Mouse (Mus musculus) liver, embryonic 16.5 days (tissue): ENCODE measurements around the gene Thoc3. TPM values are rescaled to one million over a fixed set of nuclear protein-coding genes. Genes with fewer than 3 reads are reported as not detected.

Experiments
- ATAC-seq: fragments of 200-750 bp; cut with Nextera tagmentation; 2 replicates; pipeline ENCODE4 v1.8.0; 2017; ENCODE audit warnings: low read depth, mild to moderate bottlenecking, moderate number of reproducible peaks, moderate library complexity
- H3K27ac ChIP-seq: fragments of 300-500 bp; sonication (generic); 2 replicates; pipeline ENCODE4 v1.5.1; 2014; ENCODE audit warnings: mild to moderate bottlenecking, low read length
- H3K27me3 ChIP-seq: fragments of 300-500 bp; sonication (generic); 2 replicates; pipeline ENCODE4 v1.6.1; 2014; ENCODE audit warnings: low read depth, low read length, mixed read lengths; ENCODE audit not compliant: control insufficient read depth, insufficient read depth
- H3K36me3 ChIP-seq: fragments of 300-500 bp; sonication (generic); 2 replicates; pipeline ENCODE4 v1.6.1; 2014; ENCODE audit warnings: mild to moderate bottlenecking; ENCODE audit not compliant: control insufficient read depth, insufficient read depth
- H3K4me1 ChIP-seq: fragments of 300-500 bp; sonication (generic); 2 replicates; pipeline ENCODE4 v1.6.1; 2014; ENCODE audit warnings: low read depth, low read length, mixed read lengths; ENCODE audit not compliant: control insufficient read depth
- H3K4me2 ChIP-seq: fragments of 300-500 bp; sonication (generic); 2 replicates; pipeline ENCODE4 v1.6.1; 2014; ENCODE audit warnings: low read depth, low read length, mixed read lengths
- H3K4me3 ChIP-seq: fragments of 300-500 bp; sonication (generic); 2 replicates; pipeline ENCODE4 v1.5.1; 2014; ENCODE audit warnings: low read depth, mild to moderate bottlenecking, low read length
- H3K9ac ChIP-seq: fragments of 300-500 bp; sonication (generic); 2 replicates; pipeline ENCODE4 v1.6.1; 2014; ENCODE audit warnings: low read depth, low read length
- H3K9me3 ChIP-seq: fragments of 300-500 bp; sonication (generic); replicated peaks from 2 replicates; pipeline ENCODE4 v1.6.1; 2016; ENCODE audit warnings: low read length; ENCODE audit not compliant: control insufficient read depth
- WGBS: fragments of 180-500 bp; shearing (Covaris S2); extraction: QIAGEN DNeasy Blood & Tissue Kit; methylation state at CpG from one replicate; pipeline ENCODE4 v1.1.7; 2014; ENCODE audit not compliant: insufficient replicate concordance; 5-methylcytosine and 5-hydroxymethylcytosine counted together
- polyA plus RNA-seq: library from polyadenylated mRNA; unstranded; fragments of >200 nt; fragmentation: Nextera tagmentation; extraction: Ambion mirVana; gene quantifications from 2 replicates; pipeline ENCODE4 v1.2.1, GENCODE M21; 2015

Thoc3 gene
- polyA plus RNA-seq, 1 experiment from 2014 or later, result 33.4 TPM

DNA sequence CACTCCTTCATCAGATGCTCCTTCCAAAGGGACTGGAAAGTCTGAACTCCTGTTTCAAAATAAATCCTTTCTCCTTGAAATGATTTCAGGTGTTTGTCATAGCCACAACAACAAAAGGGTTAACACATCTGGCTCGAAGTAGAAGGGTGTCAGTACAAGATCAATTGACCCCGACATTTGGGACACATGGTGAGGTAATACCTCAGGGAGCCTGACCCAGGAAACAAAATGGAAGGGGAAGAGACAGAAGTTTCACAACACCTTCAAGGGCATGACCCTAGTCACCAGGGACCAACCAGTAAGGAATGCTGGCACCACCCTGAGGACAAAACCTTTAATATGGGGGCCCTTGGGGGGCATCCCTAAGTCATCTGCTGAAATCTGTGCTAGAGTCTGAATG, 38.6 kb downstream of the Thoc3 start:
- ATAC-seq, result no peak
- 26% methylated on average over 2 of the region's 2 CpGs for WGBS
- Histone ChIP-seq H3K4me2 (no peak overlapping the region), H3K36me3 (no peaks in the 10 kb centered on the region), H3K9me3 (no peaks in the 10 kb centered on the region), H3K4me3 (no peak overlapping the region), H3K4me1 (no peaks in the 10 kb centered on the region), H3K27me3 (no peaks in the 10 kb centered on the region), H3K9ac (no peak overlapping the region), H3K27ac (no peak overlapping the region)

DNA sequence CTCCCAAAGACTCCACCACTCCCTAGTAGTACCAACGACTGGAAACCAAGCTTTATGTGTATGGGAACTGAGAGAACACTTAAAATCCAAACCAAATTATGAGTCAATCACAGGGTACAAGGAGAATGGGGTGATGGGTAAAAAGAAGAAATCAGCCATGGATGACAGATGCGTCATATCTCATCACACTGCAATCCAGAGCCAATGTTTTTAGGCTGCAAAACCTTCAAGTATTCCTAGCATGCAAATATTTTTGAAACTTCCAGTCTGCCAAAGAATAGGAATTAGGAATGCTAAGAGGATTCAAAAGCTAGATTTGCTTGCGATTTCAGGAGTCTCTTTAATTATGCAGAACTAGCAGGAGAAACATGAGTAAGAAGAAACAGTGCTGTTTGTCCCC, 39.9 kb downstream of the Thoc3 start:
- no peak overlapping the region for H3K27ac ChIP-seq
- H3K4me1 ChIP-seq, result no peaks in the 10 kb centered on the region; the same call in 1 of the 2 replicates
- no peaks in the 10 kb centered on the region for H3K27me3 ChIP-seq
- WGBS, result 51% methylated on average over 3 of the region's 3 CpGs
- no peaks in the 10 kb centered on the region for H3K9me3 ChIP-seq
- H3K4me3 ChIP-seq, result no peak overlapping the region
- H3K36me3 ChIP-seq, result no peaks in the 10 kb centered on the region
- H3K9ac ChIP-seq, result no peak overlapping the region
- no peak overlapping the region for H3K4me2 ChIP-seq
- ATAC-seq, result no peak

DNA sequence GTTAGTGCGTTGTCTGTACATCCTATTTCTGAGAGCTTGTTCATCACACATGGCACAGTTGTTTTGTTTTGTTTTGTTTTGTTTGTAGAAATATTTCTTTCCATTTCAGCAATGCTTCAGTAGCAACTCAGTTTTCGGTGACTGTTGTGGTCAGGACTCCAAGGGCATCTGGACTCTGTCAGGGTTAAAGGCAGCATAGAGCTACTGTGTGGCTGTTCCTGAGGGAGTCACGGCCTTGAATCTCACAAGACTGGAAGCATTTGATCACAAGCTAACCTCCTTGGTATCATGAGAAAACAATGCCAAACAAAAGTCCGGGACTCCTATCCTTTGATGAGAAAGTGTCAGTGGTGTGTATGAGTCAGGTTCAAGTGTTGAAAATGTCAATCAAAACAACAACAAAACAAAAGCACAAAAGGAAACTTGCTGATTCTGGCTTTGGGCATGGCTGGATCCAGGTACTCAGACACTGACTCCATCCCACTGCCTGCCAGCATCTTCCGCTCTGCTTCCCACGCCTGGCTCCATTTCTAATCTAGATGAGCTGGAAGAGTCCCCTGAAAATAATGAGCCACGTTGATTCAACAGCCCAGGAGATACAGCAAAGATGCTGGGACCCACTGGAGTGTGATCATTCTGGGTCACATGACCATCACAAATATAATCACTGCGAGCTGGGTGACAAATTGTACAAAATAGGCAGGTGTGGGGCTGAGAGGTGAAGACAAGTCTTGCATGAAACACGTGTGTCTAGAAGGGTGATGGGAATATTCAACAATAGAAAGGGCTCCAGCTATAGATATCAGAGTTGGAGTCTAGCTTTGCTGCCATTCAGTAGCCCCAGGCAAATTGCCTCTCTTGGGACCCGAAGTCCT, 41.6 kb downstream of the Thoc3 start:
- no peaks in the 10 kb centered on the region; the same call in 1 of the 2 replicates for H3K4me1 ChIP-seq
- 54% methylated on average over 10 of the region's 10 CpGs for WGBS

DNA sequence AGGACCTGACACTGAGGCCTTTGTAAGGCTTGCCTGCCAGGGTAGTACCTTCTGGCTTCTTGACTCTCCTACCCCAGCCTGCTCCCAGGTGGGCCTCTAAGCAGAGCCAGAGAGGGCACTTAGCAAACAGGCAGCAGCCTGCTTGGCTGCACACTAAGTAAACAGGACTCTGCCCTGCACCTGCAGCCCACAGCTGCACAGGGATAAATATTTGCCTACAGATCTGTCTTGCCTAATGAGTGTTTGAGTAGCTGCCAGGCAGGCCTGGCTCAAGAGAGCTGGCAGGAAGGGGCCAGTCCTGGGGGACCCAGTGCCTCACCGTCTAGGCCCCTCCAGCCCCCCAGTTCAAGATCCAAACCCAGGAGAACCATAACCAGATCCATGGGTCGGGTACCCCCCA, 43.4 kb downstream of the Thoc3 start:
- no peaks in the 10 kb centered on the region for H3K27me3 ChIP-seq
- peak; percentile 94 for ATAC-seq
- H3K36me3 ChIP-seq, result no peaks in the 10 kb centered on the region
- H3K27ac ChIP-seq, result peak overlapping the region; percentile 66
- H3K4me2 ChIP-seq, result no peak overlapping the region
- no peak overlapping the region for H3K9ac ChIP-seq
- H3K9me3 ChIP-seq, result no peaks in the 10 kb centered on the region
- H3K4me3 ChIP-seq, result no peak overlapping the region
- WGBS, result 56% methylated on average over 2 of the region's 2 CpGs
- no peaks in the 10 kb centered on the region; the same call in 1 of the 2 replicates for H3K4me1 ChIP-seq

More for the DNA sequence above, 41.6 kb downstream of the Thoc3 start:
- H3K27ac ChIP-seq, result no peak overlapping the region
- H3K4me2 ChIP-seq, result no peak overlapping the region
- no peak for ATAC-seq
- no peak overlapping the region for H3K9ac ChIP-seq
- H3K9me3 ChIP-seq, result no peaks in the 10 kb centered on the region
- no peaks in the 10 kb centered on the region for H3K27me3 ChIP-seq
- no peaks in the 10 kb centered on the region for H3K36me3 ChIP-seq
- no peak overlapping the region for H3K4me3 ChIP-seq

DNA sequence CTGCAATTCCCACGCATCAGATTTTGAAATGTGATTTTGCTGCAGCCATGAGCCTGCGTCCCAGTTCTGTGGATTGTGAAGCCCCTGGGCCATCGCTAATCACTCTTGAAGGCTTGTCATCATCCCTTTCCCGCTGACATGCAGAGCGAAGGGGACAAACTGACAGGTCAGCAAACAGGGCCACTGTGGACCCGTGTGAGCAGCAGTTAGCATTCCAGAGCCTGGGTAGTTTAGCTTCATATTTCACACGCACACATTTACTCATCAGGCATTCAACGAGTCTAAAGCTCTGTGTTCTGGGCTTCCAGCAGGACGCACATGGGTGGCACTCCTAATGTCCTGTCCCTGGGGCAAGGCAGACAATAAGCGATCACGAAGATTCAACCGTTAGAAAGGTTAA, 48.4 kb downstream of the Thoc3 start:
- WGBS, result 78% methylated on average over 12 of the region's 12 CpGs

DNA sequence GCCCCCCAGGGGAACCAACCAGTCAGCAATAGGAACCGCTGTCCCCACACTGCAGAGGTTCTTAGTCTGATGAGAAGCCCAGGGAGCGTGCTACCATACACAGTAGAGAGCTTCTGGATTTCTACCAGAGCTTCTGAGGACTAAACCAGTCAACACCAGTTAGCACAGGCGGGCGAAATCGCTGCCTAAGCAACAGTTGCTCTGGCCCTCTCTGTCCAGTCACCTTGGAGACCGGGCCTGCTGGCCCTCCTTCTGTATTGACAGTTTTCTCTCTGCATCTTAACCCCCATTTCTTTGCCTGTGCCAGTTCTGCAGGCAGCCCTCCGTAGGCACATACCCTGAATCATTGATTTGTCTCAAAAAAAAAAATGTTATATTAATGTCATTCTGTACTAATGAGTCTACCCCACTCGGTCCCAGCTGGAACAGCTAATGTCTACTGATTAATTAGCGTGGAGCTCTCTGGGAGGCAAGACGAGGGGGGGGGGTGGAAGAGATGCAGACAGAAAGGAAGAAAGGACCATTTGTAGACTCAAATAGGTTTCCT, 49.8 kb downstream of the Thoc3 start:
- Histone ChIP-seq H3K4me1 (no peaks in the 10 kb centered on the region), H3K27me3 (no peaks in the 10 kb centered on the region), H3K36me3 (no peaks in the 10 kb centered on the region), H3K4me2 (no peak overlapping the region), H3K27ac (no peak overlapping the region), H3K9ac (no peak overlapping the region), H3K4me3 (no peak overlapping the region), H3K9me3 (no peaks in the 10 kb centered on the region)
- WGBS, result 62% methylated on average over 10 of the region's 10 CpGs
- no peak for ATAC-seq

More for the DNA sequence above, 48.4 kb downstream of the Thoc3 start:
- H3K4me1 ChIP-seq, result no peaks in the 10 kb centered on the region; the same call in 1 of the 2 replicates
- H3K4me2 ChIP-seq, result no peak overlapping the region
- H3K36me3 ChIP-seq, result no peaks in the 10 kb centered on the region
- H3K4me3 ChIP-seq, result no peak overlapping the region
- no peak overlapping the region for H3K27ac ChIP-seq
- no peaks in the 10 kb centered on the region for H3K27me3 ChIP-seq
- ATAC-seq, result no peak
- no peaks in the 10 kb centered on the region for H3K9me3 ChIP-seq
- no peak overlapping the region for H3K9ac ChIP-seq

DNA sequence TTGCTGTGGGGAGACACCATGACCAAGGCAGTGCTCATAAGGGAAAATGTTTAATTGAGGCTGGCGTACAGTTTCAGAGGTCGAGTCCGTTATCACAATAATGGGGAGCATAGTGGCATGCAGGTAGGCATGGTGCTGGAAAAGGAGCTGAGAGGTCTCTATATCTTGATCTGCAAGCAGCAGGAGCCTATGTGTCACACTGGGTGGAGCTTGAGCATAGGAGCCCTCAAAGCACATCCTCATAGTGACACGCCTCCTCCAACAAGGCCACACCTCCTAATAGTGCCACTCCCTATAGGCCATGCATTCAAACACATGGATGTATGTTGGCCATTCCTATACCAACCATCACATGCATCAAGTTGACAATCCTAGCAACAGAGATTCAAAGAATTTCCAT, 53.6 kb downstream of the Thoc3 start:
- no peak overlapping the region for H3K4me3 ChIP-seq
- 75% methylated on average over 4 of the region's 4 CpGs for WGBS
- H3K27me3 ChIP-seq, result no peaks in the 10 kb centered on the region
- H3K9ac ChIP-seq, result no peak overlapping the region
- H3K4me2 ChIP-seq, result no peak overlapping the region
- H3K4me1 ChIP-seq, result no peaks in the 10 kb centered on the region
- no peaks in the 10 kb centered on the region for H3K36me3 ChIP-seq
- no peak overlapping the region for H3K27ac ChIP-seq
- no peak for ATAC-seq
- H3K9me3 ChIP-seq, result no peaks in the 10 kb centered on the region

DNA sequence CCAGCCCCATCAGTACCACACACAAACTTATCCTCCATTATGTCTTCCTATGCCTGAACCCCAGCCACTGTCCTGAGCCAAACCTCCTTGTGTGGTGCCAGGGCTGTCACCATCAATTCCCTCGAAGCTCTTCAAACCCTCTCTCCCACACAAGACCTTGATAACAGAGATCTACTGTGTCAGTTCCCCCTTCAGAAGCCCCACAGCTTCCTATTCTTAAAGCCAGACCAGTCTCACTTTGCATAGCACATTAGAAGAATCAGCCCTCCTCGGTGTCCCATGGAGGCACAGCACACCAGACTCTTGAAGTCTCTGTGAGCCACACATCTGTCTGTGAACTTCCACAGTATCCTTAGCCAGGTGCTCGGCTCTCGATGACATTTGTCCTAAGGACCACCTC, 55.9 kb downstream of the Thoc3 start:
- Histone ChIP-seq H3K4me2 (no peak overlapping the region), H3K4me3 (no peak overlapping the region), H3K9ac (no peak overlapping the region), H3K36me3 (no peaks in the 10 kb centered on the region), H3K4me1 (no peaks in the 10 kb centered on the region), H3K9me3 (no peaks in the 10 kb centered on the region), H3K27ac (no peak overlapping the region), H3K27me3 (no peaks in the 10 kb centered on the region)
- 44% methylated on average over 4 of the region's 4 CpGs for WGBS
- ATAC-seq, result no peak

DNA sequence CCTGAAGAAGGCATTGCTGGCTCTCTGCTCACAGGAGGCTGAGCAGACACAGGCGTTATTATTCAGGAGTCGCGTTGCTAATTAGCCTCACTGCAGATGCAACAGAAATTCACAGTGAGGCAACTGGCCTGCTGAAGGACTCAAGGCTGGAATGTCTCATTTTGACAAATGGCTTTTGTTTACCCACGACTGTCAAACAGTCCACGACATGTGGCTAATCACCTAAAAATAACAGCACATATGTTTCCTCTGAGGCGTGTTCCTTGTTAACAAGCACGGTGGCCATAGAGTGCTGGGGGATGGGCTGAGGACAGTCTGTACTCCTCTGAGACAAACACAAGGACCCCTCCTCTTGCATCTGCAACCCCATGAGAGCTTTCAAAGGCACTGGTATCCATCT, 56.4 kb downstream of the Thoc3 start:
- Histone ChIP-seq H3K4me3 (no peak overlapping the region), H3K9me3 (no peaks in the 10 kb centered on the region), H3K27me3 (no peaks in the 10 kb centered on the region), H3K4me2 (no peak overlapping the region), H3K9ac (no peak overlapping the region), H3K4me1 (no peaks in the 10 kb centered on the region), H3K27ac (no peak overlapping the region), H3K36me3 (no peaks in the 10 kb centered on the region)
- WGBS, result 15% methylated on average over 7 of the region's 7 CpGs
- no peak for ATAC-seq
